Mouse (Mus musculus) hindbrain, embryonic 15.5 days (tissue): ENCODE results near the gene Smo. TPM values are rescaled to one million over a fixed set of nuclear protein-coding genes. Genes with fewer than 3 reads are reported as not detected.
A peak's percentile ranks its signal among the peaks of the same experiment; 100 is the strongest.

Experiments
- ATAC-seq: fragments of 200-750 bp; cut with Nextera tagmentation; 2 replicates; pipeline ENCODE4 v1.8.0; 2017; ENCODE audit warnings: low read depth, moderate number of reproducible peaks, moderate TSS enrichment; ENCODE audit not compliant: low FRiP score
- H3K27ac ChIP-seq: fragments of 300-500 bp; sonication (generic); replicated peaks from 2 replicates; pipeline ENCODE4 v1.5.1; 2015; ENCODE audit warnings: mild to moderate bottlenecking, inconsistent platforms
- H3K27me3 ChIP-seq: fragments of 300-500 bp; sonication (generic); 2 replicates; pipeline ENCODE4 v1.6.1; 2015; ENCODE audit warnings: control low read depth, inconsistent platforms
- H3K36me3 ChIP-seq: fragments of 300-500 bp; sonication (generic); 2 replicates; pipeline ENCODE4 v1.6.1; 2015; ENCODE audit warnings: control low read depth, inconsistent platforms
- H3K4me1 ChIP-seq: fragments of 300-500 bp; sonication (generic); replicated peaks from 2 replicates; pipeline ENCODE4 v1.6.1; 2015; ENCODE audit warnings: control low read depth, inconsistent platforms
- H3K4me2 ChIP-seq: fragments of 300-500 bp; sonication (generic); 2 replicates; pipeline ENCODE4 v1.6.1; 2015; ENCODE audit warnings: moderate library complexity, mild to moderate bottlenecking, inconsistent platforms
- H3K4me3 ChIP-seq: fragments of 300-500 bp; sonication (generic); 2 replicates; pipeline ENCODE4 v1.5.1; 2015; ENCODE audit warnings: mild to moderate bottlenecking, inconsistent platforms
- H3K9ac ChIP-seq: fragments of 300-500 bp; sonication (generic); 2 replicates; pipeline ENCODE4 v1.6.1; 2015; ENCODE audit warnings: inconsistent platforms
- H3K9me3 ChIP-seq: fragments of 300-500 bp; sonication (generic); 2 replicates; pipeline ENCODE4 v1.6.1; 2016; ENCODE audit warnings: control low read depth, inconsistent platforms
- WGBS: fragments of 180-500 bp; shearing (Covaris S2); methylation state at CpG from one replicate; pipeline ENCODE4 v1.1.7; 2015; 5-methylcytosine and 5-hydroxymethylcytosine counted together
- polyA plus RNA-seq: library from polyadenylated mRNA; unstranded; fragments of >200 nt; fragmentation: Nextera tagmentation; extraction: Ambion mirVana; gene quantifications from 2 replicates; pipeline ENCODE4 v1.2.1, GENCODE M21; 2015

Gene Smo
- polyA plus RNA-seq, 1 experiment from 2014 or later, result 15.7 TPM

DNA sequence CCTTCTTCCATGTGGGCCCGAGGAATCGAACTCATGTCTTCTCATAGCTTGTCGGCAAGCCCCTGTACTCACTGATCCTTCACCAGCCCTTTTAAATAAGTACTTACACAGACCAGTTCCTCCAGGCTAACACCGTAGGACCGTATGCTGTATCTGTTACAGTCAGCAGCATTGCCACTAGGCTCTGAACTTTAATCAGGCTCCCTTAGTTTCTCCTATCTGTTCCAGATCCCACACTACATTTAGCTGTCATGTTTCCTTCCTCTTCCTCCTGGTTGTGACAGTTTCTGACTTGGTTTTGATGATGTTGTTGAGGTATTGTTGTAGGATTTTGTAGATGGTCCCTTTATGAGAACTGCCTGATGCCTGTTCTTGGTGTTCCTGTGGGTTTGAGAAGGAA, 31.2 kb upstream of the Smo start:
- 95% methylated on average over 5 of the region's 5 CpGs for WGBS
- no peaks in the 10 kb centered on the region for H3K9me3 ChIP-seq
- H3K4me2 ChIP-seq, result no peak overlapping the region
- H3K36me3 ChIP-seq, result no peaks in the 10 kb centered on the region
- H3K27ac ChIP-seq, result no peak overlapping the region
- no peak overlapping the region for H3K4me3 ChIP-seq
- peaks cover 12% of the 10 kb centered on the region for H3K4me1 ChIP-seq
- no peak for ATAC-seq
- H3K9ac ChIP-seq, result no peak overlapping the region
- no peaks in the 10 kb centered on the region for H3K27me3 ChIP-seq

DNA sequence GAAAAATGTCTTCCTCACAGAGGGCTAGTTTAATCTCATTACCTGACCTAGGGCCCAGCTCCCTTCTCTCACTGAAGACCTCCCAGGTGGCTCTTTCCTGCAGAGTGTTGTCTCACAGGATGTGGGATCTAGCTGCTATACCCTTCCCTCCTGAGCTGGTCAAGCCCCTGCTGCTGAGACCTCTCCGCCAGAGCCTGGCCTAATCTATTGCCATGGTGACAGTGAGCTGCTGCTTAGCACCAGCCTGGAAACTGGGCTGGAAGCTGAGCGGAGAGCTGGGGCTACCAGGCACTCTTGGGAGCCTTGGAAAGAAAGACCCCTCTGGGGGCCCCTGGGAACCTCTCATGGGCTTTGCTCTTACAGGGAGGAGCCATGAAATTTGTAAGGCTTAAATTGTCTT, 27.4 kb upstream of the Smo start:
- ATAC-seq, result peak; percentile 86
- Histone ChIP-seq H3K4me3 (no peak overlapping the region), H3K4me2 (no peak overlapping the region), H3K27me3 (no peaks in the 10 kb centered on the region; the same call in 1 of the 2 replicates), H3K4me1 (peaks cover 15% of the 10 kb centered on the region), H3K9ac (no peak overlapping the region), H3K9me3 (no peaks in the 10 kb centered on the region), H3K36me3 (no peaks in the 10 kb centered on the region), H3K27ac (peak overlapping the region; percentile 35)
- WGBS, result 13% methylated on average over 2 of the region's 2 CpGs

DNA sequence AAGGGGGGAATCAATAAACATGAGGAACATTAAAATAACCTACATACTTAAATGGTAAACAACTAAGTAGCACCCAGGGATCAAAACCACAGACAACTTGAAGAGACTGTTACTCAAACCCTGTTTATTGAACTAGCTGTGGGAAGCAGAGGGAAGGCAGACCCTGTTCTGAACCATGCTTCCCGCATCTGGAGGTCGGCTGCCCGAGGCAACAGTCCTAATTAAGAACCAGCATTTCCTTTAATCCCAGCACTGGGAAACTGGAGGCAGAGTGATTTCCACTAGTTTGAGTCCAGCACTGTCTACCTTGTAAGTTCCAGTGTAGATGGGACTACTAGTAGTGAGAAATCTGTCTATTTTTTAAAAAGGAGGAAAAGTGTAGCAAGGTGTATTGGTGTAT, 24.0 kb upstream of the Smo start:
- H3K4me2 ChIP-seq, result no peak overlapping the region
- no peaks in the 10 kb centered on the region; the same call in 1 of the 2 replicates for H3K27me3 ChIP-seq
- no peak overlapping the region for H3K27ac ChIP-seq
- no peak overlapping the region for H3K9ac ChIP-seq
- H3K36me3 ChIP-seq, result no peaks in the 10 kb centered on the region
- peaks cover 15% of the 10 kb centered on the region for H3K4me1 ChIP-seq
- WGBS, result 62% methylated on average over 3 of the region's 3 CpGs
- no peak for ATAC-seq
- H3K4me3 ChIP-seq, result no peak overlapping the region
- no peaks in the 10 kb centered on the region for H3K9me3 ChIP-seq

DNA sequence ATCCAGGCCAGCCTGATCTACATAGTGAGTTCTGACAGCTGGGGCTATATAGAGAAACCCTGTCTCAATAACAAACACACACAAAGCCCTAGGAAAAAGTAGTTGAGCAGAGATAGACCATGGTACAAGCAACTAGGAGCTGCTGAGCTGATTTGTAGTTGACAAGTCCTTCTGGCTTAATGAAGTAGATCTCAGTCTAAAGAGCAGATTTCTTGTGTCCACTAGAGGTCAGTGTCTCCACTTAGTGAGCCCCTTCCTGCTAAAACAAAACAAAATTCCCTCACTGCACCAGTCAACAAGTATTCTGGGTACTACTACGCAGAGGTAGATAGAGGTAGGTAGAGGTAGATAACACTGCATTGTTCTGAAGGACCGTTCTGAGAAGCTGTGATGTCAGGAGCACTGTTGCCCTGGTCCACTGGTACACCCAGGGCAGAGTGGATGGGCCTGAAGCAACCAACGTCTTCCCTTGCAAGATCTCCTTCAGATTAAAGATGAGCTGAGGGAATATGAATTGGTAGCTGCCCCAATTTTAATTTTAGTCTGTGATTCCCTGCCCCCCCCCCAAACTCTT, 23.2 kb upstream of the Smo start:
- no peaks in the 10 kb centered on the region for H3K9me3 ChIP-seq
- no peaks in the 10 kb centered on the region; the same call in 1 of the 2 replicates for H3K27me3 ChIP-seq
- H3K4me3 ChIP-seq, result no peak overlapping the region
- H3K9ac ChIP-seq, result no peak overlapping the region
- no peaks in the 10 kb centered on the region for H3K36me3 ChIP-seq
- no peak overlapping the region for H3K4me2 ChIP-seq
- H3K4me1 ChIP-seq, result peaks cover 17% of the 10 kb centered on the region
- no peak overlapping the region for H3K27ac ChIP-seq
- peak; percentile 28; the same call in 1 of the 2 replicates for ATAC-seq
- WGBS, result 52% methylated on average over 3 of the region's 3 CpGs

DNA sequence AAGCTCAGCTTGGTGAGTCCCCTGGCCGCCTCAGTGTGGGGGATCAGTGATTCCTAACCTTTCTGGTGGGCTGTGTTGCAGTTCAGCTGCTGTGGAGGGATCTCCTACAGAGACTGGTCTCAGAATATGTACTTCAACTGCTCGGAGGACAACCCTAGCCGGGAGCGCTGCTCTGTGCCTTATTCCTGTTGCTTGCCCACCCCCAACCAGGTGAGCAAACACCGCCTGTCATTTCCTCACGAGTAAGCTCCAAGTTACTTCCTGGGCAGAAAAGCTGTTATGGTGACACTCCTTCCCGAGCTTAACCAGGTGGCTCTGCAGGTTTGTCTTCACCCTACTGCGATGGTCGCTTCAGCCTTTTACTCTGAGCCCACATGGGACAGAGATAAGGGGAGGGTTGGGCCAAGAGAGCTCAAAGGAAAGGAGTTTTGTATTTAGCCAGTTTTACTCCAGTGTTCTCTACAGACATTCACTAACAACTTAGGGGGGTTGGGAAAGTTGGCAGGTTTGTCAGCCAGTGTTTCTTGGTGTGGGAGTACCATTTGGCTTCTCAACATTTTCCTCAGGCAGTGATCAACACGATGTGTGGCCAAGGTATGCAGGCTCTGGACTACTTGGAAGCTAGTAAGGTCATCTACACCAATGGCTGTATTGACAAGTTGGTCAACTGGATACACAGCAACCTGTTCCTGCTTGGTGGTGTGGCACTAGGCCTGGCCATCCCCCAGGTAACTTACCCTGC, 18.5 kb upstream of the Smo start:
- Histone ChIP-seq H3K4me2 (no peak overlapping the region), H3K4me3 (no peak overlapping the region), H3K9me3 (no peaks in the 10 kb centered on the region), H3K27me3 (0 out of 2 replicates have a peak, but pooled peaks cover 4% of the 10 kb centered on the region), H3K4me1 (peaks cover 27% of the 10 kb centered on the region), H3K36me3 (no peaks in the 10 kb centered on the region), H3K9ac (no peak overlapping the region), H3K27ac (peak overlapping the region; percentile 58; the same call in 1 of the 2 replicates)
- 79% methylated on average over 10 of the region's 10 CpGs for WGBS
- ATAC-seq, result no peak

DNA sequence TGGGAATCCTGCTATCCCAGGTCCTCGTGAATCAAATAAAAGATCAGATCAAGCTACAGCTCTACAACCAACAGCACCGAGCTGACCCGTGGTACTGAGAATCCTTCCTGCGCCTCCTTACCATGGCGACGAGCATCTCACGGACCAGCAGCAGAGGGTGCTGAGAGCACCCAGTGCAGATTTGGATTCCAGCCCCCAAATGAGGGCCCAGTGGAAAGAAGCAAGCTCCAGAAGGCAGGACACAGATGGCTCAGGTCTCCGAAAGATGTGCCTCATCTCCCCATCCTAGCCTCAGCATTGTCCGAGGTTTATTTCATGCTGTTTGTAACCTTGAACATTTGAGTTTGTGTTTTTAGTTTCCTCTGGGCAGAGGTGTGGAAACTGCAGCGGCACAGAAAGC, 17.8 kb upstream of the Smo start:
- 45% methylated on average over 10 of the region's 10 CpGs for WGBS
- Histone ChIP-seq H3K36me3 (no peaks in the 10 kb centered on the region), H3K4me1 (peaks cover 27% of the 10 kb centered on the region), H3K27ac (peak overlapping the region; percentile 58), H3K4me3 (no peak overlapping the region), H3K9me3 (no peaks in the 10 kb centered on the region), H3K4me2 (peak overlapping the region; percentile 57), H3K27me3 (0 out of 2 replicates have a peak, but pooled peaks cover 4% of the 10 kb centered on the region), H3K9ac (no peak overlapping the region)
- peak; percentile 9; the same call in 1 of the 2 replicates for ATAC-seq

DNA sequence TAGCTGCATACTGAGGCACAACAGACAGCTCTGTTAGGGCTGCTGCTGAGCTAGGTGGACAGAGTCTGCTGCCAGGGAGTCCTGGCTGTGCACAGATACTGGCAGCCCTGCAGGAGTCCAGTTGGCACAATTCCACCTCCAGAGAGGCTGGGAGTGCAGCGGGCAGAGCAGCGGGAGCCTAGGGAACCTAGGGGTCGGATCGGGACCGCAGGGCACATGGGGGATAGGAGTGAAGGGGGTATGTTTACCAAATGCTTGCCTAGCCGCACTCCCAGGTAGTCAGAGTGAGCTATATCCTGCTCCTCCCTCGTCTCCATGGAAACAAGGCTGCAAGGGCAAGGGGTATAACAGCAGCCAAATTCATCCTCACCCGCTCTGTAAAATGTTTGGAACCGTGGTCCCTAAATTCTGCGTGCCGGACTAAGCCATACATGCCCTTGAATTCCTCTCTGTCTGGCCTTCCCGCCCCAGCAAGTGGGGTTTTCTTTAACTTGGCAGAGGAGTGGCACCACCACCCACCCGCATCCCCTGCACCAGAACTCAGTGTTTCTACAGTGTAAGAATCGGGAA, 17.3 kb upstream of the Smo start:
- no peaks in the 10 kb centered on the region for H3K9me3 ChIP-seq
- peak; percentile 85 for ATAC-seq
- peaks cover 27% of the 10 kb centered on the region for H3K4me1 ChIP-seq
- H3K4me2 ChIP-seq, result peak overlapping the region; percentile 57
- WGBS, result 14% methylated on average over 14 of the region's 14 CpGs
- H3K27ac ChIP-seq, result peak overlapping the region; percentile 58
- H3K36me3 ChIP-seq, result no peaks in the 10 kb centered on the region
- no peak overlapping the region for H3K9ac ChIP-seq
- H3K27me3 ChIP-seq, result 0 out of 2 replicates have a peak, but pooled peaks cover 4% of the 10 kb centered on the region
- peak overlapping the region; percentile 16 for H3K4me3 ChIP-seq

DNA sequence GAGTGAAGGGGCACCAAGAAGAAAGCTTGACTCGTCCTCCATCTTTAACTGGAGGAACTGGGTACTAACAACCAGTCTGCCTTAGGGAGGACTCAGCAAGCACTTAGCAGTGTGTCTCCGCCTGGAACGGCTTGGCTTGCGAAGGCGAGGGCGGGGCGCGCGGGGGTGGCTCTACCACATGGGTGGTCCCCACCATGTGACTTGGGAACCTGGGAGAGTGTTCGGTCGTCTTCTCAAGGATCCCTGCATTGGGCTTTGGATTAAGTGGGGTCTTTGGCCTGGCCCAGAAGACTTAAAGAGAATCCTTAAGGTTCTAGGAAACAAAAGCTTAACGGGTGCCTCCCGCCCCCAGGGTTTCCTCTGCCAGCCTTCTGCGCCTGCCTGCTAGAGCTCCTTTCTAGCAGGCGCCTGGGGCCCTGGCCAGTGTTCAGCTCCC, 16.4 kb upstream of the Smo start:
- Histone ChIP-seq H3K27ac (peak overlapping the region; percentile 51), H3K4me2 (peak overlapping the region; percentile 57), H3K27me3 (0 out of 2 replicates have a peak, but pooled peaks cover 4% of the 10 kb centered on the region), H3K36me3 (no peaks in the 10 kb centered on the region), H3K4me3 (peak overlapping the region; percentile 28), H3K4me1 (peaks cover 27% of the 10 kb centered on the region), H3K9me3 (no peaks in the 10 kb centered on the region), H3K9ac (peak overlapping the region; percentile 5; the same call in 1 of the 2 replicates)
- peak; percentile 54; the same call in 1 of the 2 replicates for ATAC-seq
- 5% methylated on average over 15 of the region's 15 CpGs for WGBS

DNA sequence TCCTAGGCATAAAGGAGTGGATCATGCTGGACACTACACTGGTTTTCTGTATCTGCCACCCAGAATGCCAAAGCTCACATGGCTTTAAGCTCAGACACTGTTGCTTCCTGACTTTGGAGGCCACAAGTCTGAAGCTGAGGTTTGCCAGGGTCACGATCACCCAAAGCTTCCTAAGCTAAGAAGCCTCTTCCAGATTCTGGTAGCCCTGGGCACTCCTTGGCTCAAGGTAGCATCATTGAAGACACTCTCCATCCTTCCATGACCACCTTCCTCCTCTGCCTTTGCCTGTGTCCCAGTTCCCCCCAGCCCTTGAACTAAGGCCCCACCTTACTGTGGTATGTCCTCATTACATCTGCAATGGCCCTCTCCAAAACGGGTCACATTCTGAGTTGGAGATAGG, 13.4 kb upstream of the Smo start:
- H3K4me3 ChIP-seq, result no peak overlapping the region
- no peaks in the 10 kb centered on the region for H3K36me3 ChIP-seq
- H3K9ac ChIP-seq, result no peak overlapping the region
- 0 out of 2 replicates have a peak, but pooled peaks cover 4% of the 10 kb centered on the region for H3K27me3 ChIP-seq
- WGBS, result 84% methylated on average over 2 of the region's 2 CpGs
- H3K9me3 ChIP-seq, result no peaks in the 10 kb centered on the region
- H3K27ac ChIP-seq, result no peak overlapping the region
- no peak for ATAC-seq
- no peak overlapping the region for H3K4me2 ChIP-seq
- peaks cover 27% of the 10 kb centered on the region for H3K4me1 ChIP-seq

DNA sequence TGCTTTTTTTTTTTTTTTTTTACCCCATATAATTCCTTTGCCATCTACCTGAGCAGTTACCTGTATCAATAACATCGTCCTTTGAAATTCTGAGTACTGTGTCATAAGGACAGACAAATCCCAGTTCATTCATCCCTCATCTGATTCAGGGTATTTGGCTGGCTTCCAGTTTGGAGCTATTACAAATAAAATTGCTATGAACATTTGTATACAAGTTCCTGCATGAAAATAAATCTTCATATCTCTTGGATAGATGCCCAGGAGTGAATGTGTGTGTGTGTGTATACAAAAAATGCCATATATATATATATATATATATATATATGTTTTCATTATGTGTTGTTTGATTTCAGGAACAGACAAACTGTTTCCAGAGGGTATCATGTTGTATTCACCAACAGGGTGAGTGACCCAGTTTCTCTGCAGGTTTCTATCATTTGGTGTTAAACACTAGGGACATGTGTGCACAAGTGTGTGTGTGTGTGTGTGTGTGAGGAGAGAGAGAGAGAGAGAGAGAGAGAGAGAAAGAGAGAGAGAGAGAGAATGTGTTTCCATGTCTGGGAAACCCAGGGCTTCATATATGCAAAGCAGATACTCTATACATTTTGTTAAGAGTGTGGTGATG, 8.6 kb upstream of the Smo start:
- H3K4me3 ChIP-seq, result no peak overlapping the region
- 62% methylated on average over 1 of the region's 1 CpGs for WGBS
- no peaks in the 10 kb centered on the region for H3K27me3 ChIP-seq
- ATAC-seq, result no peak
- no peaks in the 10 kb centered on the region for H3K4me1 ChIP-seq
- H3K9ac ChIP-seq, result no peak overlapping the region
- no peaks in the 10 kb centered on the region for H3K36me3 ChIP-seq
- no peaks in the 10 kb centered on the region for H3K9me3 ChIP-seq
- H3K4me2 ChIP-seq, result no peak overlapping the region
- H3K27ac ChIP-seq, result no peak overlapping the region

DNA sequence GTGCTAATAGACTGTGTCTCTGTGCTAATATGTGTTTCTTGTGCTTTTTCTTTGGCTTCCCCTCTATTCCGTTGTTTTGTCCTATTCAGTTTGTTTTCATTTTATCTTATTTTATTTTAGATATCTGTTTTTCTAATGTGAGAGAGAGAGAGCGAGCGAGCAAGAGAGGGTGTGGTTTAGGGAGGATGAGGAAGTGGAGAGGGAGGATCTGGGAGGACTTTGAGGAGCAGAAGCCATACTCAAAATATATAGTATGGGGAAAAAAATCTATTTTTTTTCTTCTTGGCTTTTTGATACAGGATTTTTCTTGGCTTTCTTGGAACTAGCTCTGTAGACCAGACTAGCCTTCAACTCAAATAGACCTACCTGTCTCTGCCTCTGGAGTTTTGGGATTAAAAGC, 7.3 kb upstream of the Smo start:
- no peak overlapping the region for H3K4me3 ChIP-seq
- no peak overlapping the region for H3K4me2 ChIP-seq
- no peak overlapping the region for H3K27ac ChIP-seq
- no peak overlapping the region for H3K9ac ChIP-seq
- H3K9me3 ChIP-seq, result no peaks in the 10 kb centered on the region
- ATAC-seq, result no peak
- WGBS, result 88% methylated on average over 3 of the region's 3 CpGs
- H3K4me1 ChIP-seq, result no peaks in the 10 kb centered on the region
- no peaks in the 10 kb centered on the region for H3K36me3 ChIP-seq
- H3K27me3 ChIP-seq, result no peaks in the 10 kb centered on the region

DNA sequence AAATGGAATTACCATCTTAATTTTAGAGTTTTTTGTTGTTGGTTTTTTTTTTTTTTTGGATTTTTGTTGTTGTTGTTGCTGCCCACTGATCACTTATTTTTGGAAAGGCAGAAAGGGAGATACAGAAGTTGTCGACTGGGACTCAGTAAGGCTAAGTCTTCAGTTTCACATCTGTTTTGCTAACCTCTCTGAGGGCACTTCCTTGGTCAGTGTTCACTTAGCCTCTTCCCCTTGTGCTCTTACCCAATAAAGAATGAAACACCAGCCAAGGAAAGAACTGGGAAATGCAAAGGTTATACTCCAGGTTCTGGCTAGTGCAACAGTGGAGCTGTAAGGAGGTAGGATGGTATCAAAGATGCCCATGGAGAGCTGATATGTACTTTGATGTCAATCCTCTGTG, 5.8 kb upstream of the Smo start:
- no peaks in the 10 kb centered on the region for H3K27me3 ChIP-seq
- no peak for ATAC-seq
- H3K9me3 ChIP-seq, result no peaks in the 10 kb centered on the region
- H3K4me1 ChIP-seq, result no peaks in the 10 kb centered on the region
- H3K9ac ChIP-seq, result no peak overlapping the region
- no peaks in the 10 kb centered on the region for H3K36me3 ChIP-seq
- no peak overlapping the region for H3K4me3 ChIP-seq
- 85% methylated on average over 1 of the region's 1 CpGs for WGBS
- H3K27ac ChIP-seq, result no peak overlapping the region
- H3K4me2 ChIP-seq, result no peak overlapping the region
